18 mouse cellular contexts compared by ENCODE assay signal in genomic region chr3:144518917-144519316, GRCm38 (mm10).
"Had no signal": no experiment of that assay in that cellular context is flagged by ENCODE, and none has a peak within 500 bp of the region (broad histone marks: within the 10 kb centered on the region; RNA-seq: fewer than 3 reads in every experiment).

No protein-coding gene starts in this region.

- H3K9me3 ChIP-seq: hindbrain, embryonic 15.5 days; limb, embryonic 13.5 days; liver, embryonic 15.5 days; lung, embryonic 15.5 days; megakaryocyte, embryonic 14.5 days; midbrain, embryonic 12.5 days; stomach, embryonic 15.5 days had no signal

- H3K36me3 ChIP-seq: hindbrain, embryonic 15.5 days; limb, embryonic 13.5 days; liver, embryonic 15.5 days; lung, embryonic 15.5 days; midbrain, embryonic 12.5 days; stomach, embryonic 15.5 days had no signal

- H3K27ac ChIP-seq: hindbrain, embryonic 15.5 days; limb, embryonic 13.5 days; liver, embryonic 15.5 days; lung, embryonic 15.5 days; macrophage; midbrain, embryonic 12.5 days; stomach, embryonic 15.5 days had no signal

- DNase-seq: kidney, adult 2 months; kidney, postnatal 4 days; left cerebral cortex, postnatal 4 days; lung, postnatal 14 days; right cerebral cortex, postnatal 14 days; thymus, adult 2 months; thymus, postnatal 25 days had no signal

- H3K27me3 ChIP-seq: hindbrain, embryonic 15.5 days; limb, embryonic 13.5 days; liver, embryonic 15.5 days; lung, embryonic 15.5 days; megakaryocyte, embryonic 14.5 days; midbrain, embryonic 12.5 days; stomach, embryonic 15.5 days had no signal

- ATAC-seq: inflammation-experienced regulatory T-cells, adult 6 months; midbrain, embryonic 16.5 days had no signal

- H3K9ac ChIP-seq: hindbrain, embryonic 15.5 days; limb, embryonic 13.5 days; liver, embryonic 15.5 days; lung, embryonic 15.5 days; midbrain, embryonic 12.5 days; stomach, embryonic 15.5 days had no signal

- H3K4me3 ChIP-seq: hindbrain, embryonic 15.5 days; layer of hippocampus, adult 2 months; limb, embryonic 13.5 days; liver, embryonic 15.5 days; lung, embryonic 15.5 days; megakaryocyte, embryonic 14.5 days; midbrain, embryonic 12.5 days; stomach, embryonic 15.5 days had no signal

- H3K4me2 ChIP-seq: hindbrain, embryonic 15.5 days; limb, embryonic 13.5 days; liver, embryonic 15.5 days; lung, embryonic 15.5 days; midbrain, embryonic 12.5 days; stomach, embryonic 15.5 days had no signal
